Mouse (Mus musculus) brown adipose tissue, adult 24 weeks (tissue): ENCODE results near the gene Smarca2. TPM values are rescaled to one million over a fixed set of nuclear protein-coding genes. Genes with fewer than 3 reads are reported as not detected.

Experiments used
- H3K27ac ChIP-seq: fragments of 200-500 bp; replicated peaks from 2 replicates; pipeline ENCODE4 v1.5.1; 2012; ENCODE audit warnings: low read depth, mild to moderate bottlenecking, low read length
- H3K4me1 ChIP-seq: fragments of 200-500 bp; 2 replicates; pipeline ENCODE4 v1.6.1; 2012; ENCODE audit warnings: low read length, mixed read lengths; ENCODE audit not compliant: control insufficient read depth, insufficient read depth, insufficient read length
- H3K4me3 ChIP-seq: fragments of 200-500 bp; 2 replicates; pipeline ENCODE4 v1.5.1; 2012; ENCODE audit warnings: low read depth, mild to moderate bottlenecking, low read length, moderate library complexity; ENCODE audit not compliant: insufficient read depth
- polyA plus RNA-seq: library from polyadenylated mRNA; stranded (reverse); fragments of >200 nt; gene quantifications from 2 replicates; pipeline ENCODE4 v1.2.4, GENCODE M21; 2012; ENCODE audit not compliant: missing spikeins, insufficient read depth, insufficient read length

Smarca2 gene
- polyA plus RNA-seq, 1 experiment, result 44.3 TPM

GRCm38 (mm10) chr19:26790386-26791346, 185.8 kb downstream of the Smarca2 start:
- H3K27ac ChIP-seq, result no peak overlapping the region
- H3K4me3 ChIP-seq, result no peak overlapping the region
- no peaks in the 10 kb centered on the region for H3K4me1 ChIP-seq

DNA sequence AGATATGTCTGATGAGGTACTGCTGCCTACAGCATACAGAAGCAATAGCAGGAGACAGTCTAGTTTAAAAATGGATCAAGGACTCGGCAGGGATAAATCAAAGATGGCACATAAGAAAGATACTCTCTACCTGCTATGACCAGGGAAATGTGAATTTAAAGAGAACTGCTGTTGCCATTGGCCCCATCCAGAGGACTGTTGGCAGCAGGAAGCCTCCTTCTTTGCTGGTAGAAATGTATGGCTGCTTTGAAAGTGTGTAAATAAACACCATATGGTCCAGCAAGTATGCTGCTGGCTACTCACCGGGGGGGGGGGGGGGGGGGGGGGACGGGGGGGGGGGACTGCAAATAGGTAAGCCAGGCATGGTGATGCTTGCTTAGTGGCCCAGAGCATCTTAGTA, 189.5 kb downstream of the Smarca2 start:
- H3K27ac ChIP-seq, result no peak overlapping the region
- H3K4me3 ChIP-seq, result no peak overlapping the region
- H3K4me1 ChIP-seq, result no peaks in the 10 kb centered on the region

GRCm38 (mm10) chr19:26796006-26796405, 191.2 kb downstream of the Smarca2 start:
- no peaks in the 10 kb centered on the region for H3K4me1 ChIP-seq
- H3K4me3 ChIP-seq, result no peak overlapping the region
- no peak overlapping the region for H3K27ac ChIP-seq

GRCm38 (mm10) chr19:26804401-26804800, 199.6 kb downstream of the Smarca2 start:
- H3K27ac ChIP-seq, result no peak overlapping the region

GRCm38 (mm10) chr19:26814629-26815028, 209.8 kb downstream of the Smarca2 start:
- H3K27ac ChIP-seq, result no peak overlapping the region
- no peak overlapping the region for H3K4me3 ChIP-seq
- H3K4me1 ChIP-seq, result no peaks in the 10 kb centered on the region

More at GRCm38 (mm10) chr19:26804401-26804800, 199.6 kb downstream of the Smarca2 start:
- no peaks in the 10 kb centered on the region for H3K4me1 ChIP-seq
- H3K4me3 ChIP-seq, result no peak overlapping the region

DNA sequence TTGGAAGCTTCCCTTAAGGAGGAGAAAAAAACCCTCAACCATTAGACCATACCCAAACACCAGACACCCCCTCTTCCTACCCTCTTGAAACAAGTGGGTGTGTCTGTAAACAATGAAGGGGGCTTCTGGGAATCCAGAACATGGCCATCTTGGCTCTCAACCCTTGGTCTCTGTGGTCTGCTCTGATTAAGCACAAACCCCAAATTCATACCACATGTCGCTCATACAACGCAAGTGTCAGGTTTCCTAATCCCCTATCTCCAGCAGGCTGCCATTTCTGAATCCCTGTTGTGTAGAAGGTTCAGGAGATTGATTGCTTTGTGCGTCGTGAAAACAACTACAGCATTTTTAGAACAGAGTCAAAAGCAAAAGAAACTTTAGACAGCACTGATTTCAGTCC, 213.1 kb downstream of the Smarca2 start:
- Histone ChIP-seq H3K4me1 (no peaks in the 10 kb centered on the region), H3K4me3 (no peak overlapping the region), H3K27ac (no peak overlapping the region)
